Mouse (Mus musculus): ENCODE results near the gene Slc38a2.

GRCm38 (mm10) chr15:96658275-96658602, 41.3 kb downstream of the Slc38a2 start:
- TF ChIP-seq CTCF (IDR thresholded peaks at IDR 0.05) (no peak), EP300 (IDR thresholded peaks at IDR 0.05; ENCODE audit: insufficient read depth, low read depth, low read length) (no peak)
